Mouse (Mus musculus): ENCODE data around the gene Map3k3. TPM values are rescaled to one million over a fixed set of nuclear protein-coding genes. Genes with fewer than 3 reads are reported as not detected.
"Not testable (repeated sequence)": the region's sequence is repeated elsewhere in the genome, so short reads cannot be mapped to it uniquely, and the experiment has no call there.

Gene Map3k3
- polyA plus RNA-seq, 1 experiment: 10.1 TPM

GRCm38 (mm10) chr11:106061311-106061710, 23.1 kb upstream of the Map3k3 start:
- Histone ChIP-seq H3K27ac (replicated peaks; ENCODE audit: low read depth, low read length) (no peak overlapping the region), H3K4me3 (ENCODE audit: insufficient read depth, low read depth, low read length) (no peak overlapping the region), H3K4me1 (ENCODE audit: control insufficient read depth, insufficient read depth, insufficient read length, low read length) (no peaks in the 10 kb centered on the region)

GRCm38 (mm10) chr11:106063756-106064155, 20.7 kb upstream of the Map3k3 start:
- Histone ChIP-seq H3K4me1 (ENCODE audit: control insufficient read depth, insufficient read depth, insufficient read length, low read length) (peaks cover 5% of the 10 kb centered on the region; the same call in 1 of the 2 replicates), H3K4me3 (ENCODE audit: insufficient read depth, low read depth, low read length) (no peak overlapping the region), H3K27ac (replicated peaks; ENCODE audit: low read depth, low read length) (no peak overlapping the region)

- 0 out of 2 replicates have a peak overlapping the region, but pooled peaks have one; percentile 20 for H3K27ac ChIP-seq (replicated peaks; ENCODE audit: low read depth, low read length)
- peak overlapping the region; percentile 87 for H3K4me3 ChIP-seq (ENCODE audit: insufficient read depth, low read depth, low read length)
- peaks cover 5% of the 10 kb centered on the region; the same call in 1 of the 2 replicates for H3K4me1 ChIP-seq (ENCODE audit: control insufficient read depth, insufficient read depth, insufficient read length, low read length)
Observed at GRCm38 (mm10) chr11:106065073-106065922, 19.1 kb upstream of the Map3k3 start.

GRCm38 (mm10) chr11:106065923-106066571, 18.4 kb upstream of the Map3k3 start, which contains the start of gene Taco1:
TSS of gene Taco1 (plus strand) at chr11:106066061.
- Histone ChIP-seq H3K27ac (replicated peaks; ENCODE audit: low read depth, low read length) (peak within 1 kb of the TSS; percentile 83), H3K4me1 (ENCODE audit: control insufficient read depth, insufficient read depth, insufficient read length, low read length) (peaks cover 5% of the 10 kb centered on the region; the same call in 1 of the 2 replicates)

GRCm38 (mm10) chr11:106066616-106067015, 17.8 kb upstream of the Map3k3 start:
- H3K4me1 ChIP-seq (ENCODE audit: control insufficient read depth, insufficient read depth, insufficient read length, low read length): not testable (repeated sequence)
- Histone ChIP-seq H3K4me3 (ENCODE audit: insufficient read depth, low read depth, low read length) (peak overlapping the region; percentile 87), H3K27ac (replicated peaks; ENCODE audit: low read depth, low read length) (peak overlapping the region; percentile 83)

More at GRCm38 (mm10) chr11:106065923-106066571, 18.4 kb upstream of the Map3k3 start, which contains the start of gene Taco1:
- peak within 1 kb of the TSS; percentile 87 for H3K4me3 ChIP-seq (ENCODE audit: insufficient read depth, low read depth, low read length)

GRCm38 (mm10) chr11:106073774-106074173, 10.6 kb upstream of the Map3k3 start:
- no peak overlapping the region for H3K4me3 ChIP-seq (ENCODE audit: insufficient read depth, low read depth, low read length)
- H3K4me1 ChIP-seq (ENCODE audit: control insufficient read depth, insufficient read depth, insufficient read length, low read length): no peaks in the 10 kb centered on the region
- H3K27ac ChIP-seq (replicated peaks; ENCODE audit: low read depth, low read length): no peak overlapping the region

GRCm38 (mm10) chr11:106076321-106076720, 8.1 kb upstream of the Map3k3 start:
- Histone ChIP-seq H3K4me3 (ENCODE audit: insufficient read depth, low read depth, low read length) (no peak overlapping the region), H3K27ac (replicated peaks; ENCODE audit: low read depth, low read length) (no peak overlapping the region), H3K4me1 (ENCODE audit: control insufficient read depth, insufficient read depth, insufficient read length, low read length) (no peaks in the 10 kb centered on the region)

- Histone ChIP-seq H3K4me3 (ENCODE audit: insufficient read depth, low read depth, low read length) (peak overlapping the region; percentile 96), H3K27ac (replicated peaks; ENCODE audit: low read depth, low read length) (peak overlapping the region; percentile 88), H3K4me1 (ENCODE audit: control insufficient read depth, insufficient read depth, insufficient read length, low read length) (peaks cover 15% of the 10 kb centered on the region)
Observed at GRCm38 (mm10) chr11:106084911-106085561, 623 bp downstream of the Map3k3 start.

GRCm38 (mm10) chr11:106098223-106098622, 13.8 kb downstream of the Map3k3 start:
- Histone ChIP-seq H3K4me1 (ENCODE audit: control insufficient read depth, insufficient read depth, insufficient read length, low read length) (peaks cover 7% of the 10 kb centered on the region), H3K4me3 (ENCODE audit: insufficient read depth, low read depth, low read length) (no peak overlapping the region), H3K27ac (replicated peaks; ENCODE audit: low read depth, low read length) (peak overlapping the region; percentile 66)

GRCm38 (mm10) chr11:106102866-106103265, 18.5 kb downstream of the Map3k3 start:
- Histone ChIP-seq H3K4me3 (ENCODE audit: insufficient read depth, low read depth, low read length) (no peak overlapping the region), H3K4me1 (ENCODE audit: control insufficient read depth, insufficient read depth, insufficient read length, low read length) (peaks cover 2% of the 10 kb centered on the region), H3K27ac (replicated peaks; ENCODE audit: low read depth, low read length) (no peak overlapping the region)

GRCm38 (mm10) chr11:106106047-106106587, 21.7 kb downstream of the Map3k3 start:
- H3K27ac ChIP-seq (replicated peaks; ENCODE audit: low read depth, low read length): no peak overlapping the region
- H3K4me3 ChIP-seq (ENCODE audit: insufficient read depth, low read depth, low read length): no peak overlapping the region
- H3K4me1 ChIP-seq (ENCODE audit: control insufficient read depth, insufficient read depth, insufficient read length, low read length): no peaks in the 10 kb centered on the region; the same call in 1 of the 2 replicates

- no peak overlapping the region for H3K4me3 ChIP-seq (ENCODE audit: insufficient read depth, low read depth, low read length)
- no peaks in the 10 kb centered on the region; the same call in 1 of the 2 replicates for H3K4me1 ChIP-seq (ENCODE audit: control insufficient read depth, insufficient read depth, insufficient read length, low read length)
- H3K27ac ChIP-seq (replicated peaks; ENCODE audit: low read depth, low read length): no peak overlapping the region
Observed at GRCm38 (mm10) chr11:106111688-106112087, 27.3 kb downstream of the Map3k3 start.

- Histone ChIP-seq H3K4me3 (ENCODE audit: insufficient read depth, low read depth, low read length) (no peak overlapping the region), H3K27ac (replicated peaks; ENCODE audit: low read depth, low read length) (peak overlapping the region; percentile 74), H3K4me1 (ENCODE audit: control insufficient read depth, insufficient read depth, insufficient read length, low read length) (peaks cover 3% of the 10 kb centered on the region)
Observed at GRCm38 (mm10) chr11:106122221-106122620, 37.8 kb downstream of the Map3k3 start.

- Histone ChIP-seq H3K4me1 (ENCODE audit: control insufficient read depth, insufficient read depth, insufficient read length, low read length) (peaks cover 3% of the 10 kb centered on the region), H3K4me3 (ENCODE audit: insufficient read depth, low read depth, low read length) (no peak overlapping the region), H3K27ac (replicated peaks; ENCODE audit: low read depth, low read length) (peak overlapping the region; percentile 74)
Observed at GRCm38 (mm10) chr11:106122736-106123135, 38.3 kb downstream of the Map3k3 start.

- H3K4me1 ChIP-seq (ENCODE audit: control insufficient read depth, insufficient read depth, insufficient read length, low read length): peaks cover 3% of the 10 kb centered on the region
- H3K4me3 ChIP-seq (ENCODE audit: insufficient read depth, low read depth, low read length): no peak overlapping the region
- H3K27ac ChIP-seq (replicated peaks; ENCODE audit: low read depth, low read length): no peak overlapping the region
Observed at GRCm38 (mm10) chr11:106124784-106125183, 40.4 kb downstream of the Map3k3 start.
